Mouse (Mus musculus): Measurements from ENCODE around the gene Gm17467. TPM values are rescaled to one million over a fixed set of nuclear protein-coding genes. Genes with fewer than 3 reads are reported as not detected.
"Not testable (repeated sequence)": the region's sequence is repeated elsewhere in the genome, so short reads cannot be mapped to it uniquely, and the experiment has no call there.

The Gm17467 gene
- not detected in 2 replicates for polyA plus RNA-seq (2016; fragmentation: Nextera tagmentation; extraction: Ambion mirVana)

- H3K36me3 ChIP-seq; DNase-seq (ENCODE audit: low spot score); H3K4me1 ChIP-seq (replicated peaks); H3K27ac ChIP-seq; H3K4me3 ChIP-seq; H3K9me3 ChIP-seq; H3K27me3 ChIP-seq (ENCODE audit: insufficient read depth, poor library complexity, severe bottlenecking): not testable (repeated sequence)
- no CpG with 5 or more reads among the region's 3 CpGs for WGBS
These were observed at the start of gene Gm17467 for GRCm38 (mm10) chrX:123704691-123705090. Gene Gm17467, minus strand, starts transcription at chrX:123704791.

Other genes with a start within 250 kb of the Gm17467 start
- not detected in 2 replicates for gene Cldn34c2, start 123.1 kb downstream of the Gm17467 start, polyA plus RNA-seq (2016; fragmentation: Nextera tagmentation; extraction: Ambion mirVana)
- not detected in 2 replicates for gene Cldn34c3, start 88.9 kb upstream of the Gm17467 start, polyA plus RNA-seq (2016; fragmentation: Nextera tagmentation; extraction: Ambion mirVana)

Measured in hindbrain, embryonic 10.5 days (tissue).